Mouse (Mus musculus): ENCODE measurements around the gene Rab10.

DNA sequence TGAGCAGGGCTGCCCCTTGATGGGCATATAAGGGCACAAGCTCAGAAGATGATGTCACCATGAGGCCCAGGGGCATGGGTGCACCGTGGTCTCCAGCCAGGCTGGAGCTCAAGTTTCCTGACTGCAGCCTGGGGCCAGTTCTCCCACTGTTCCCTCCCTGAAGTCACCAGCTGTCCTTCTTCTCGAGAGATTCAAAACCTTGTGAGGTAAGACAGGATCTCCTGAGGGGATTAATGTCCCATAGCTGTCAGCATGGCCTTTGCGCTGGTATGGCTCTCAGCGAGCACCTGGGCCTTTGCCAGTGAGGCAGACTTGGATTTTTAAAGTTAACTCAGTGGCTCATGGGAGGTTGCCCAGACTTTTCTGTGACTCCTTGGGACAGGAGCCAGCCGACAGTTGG, 40.4 kb upstream of the Rab10 start:
- TF ChIP-seq CTCF (IDR thresholded peaks at IDR 0.05; ENCODE audit: insufficient read depth, low read length), result no peak
- TF ChIP-seq POLR2A (IDR thresholded peaks at IDR 0.05; ENCODE audit: borderline replicate concordance, extremely low read depth, low read depth, low read length), result no peak
